In genomic region chr14:37135671-37136070, GRCm38 (mm10) we compare ENCODE assay signal across 7 mouse cellular contexts. TPM values are rescaled to one million over a fixed set of nuclear protein-coding genes. Genes with fewer than 3 reads are reported as not detected.
DNase-seq lines count a peak whose midpoint lies in the region; ATAC-seq and TF ChIP-seq lines count a peak whose summit lies in the region.

No protein-coding gene starts in this region.

- no peaks in the 10 kb centered on the region for H3K27me3 ChIP-seq in spleen, adult 2 months (ENCODE audit: control insufficient read depth, insufficient read depth, low read length)
- H3K27me3 ChIP-seq in erythroblast, embryonic 14.5 days (ENCODE audit: control insufficient read depth), result no peaks in the 10 kb centered on the region
- H3K27me3 ChIP-seq in limb, embryonic 15.5 days, result no peaks in the 10 kb centered on the region
- H3K27me3 ChIP-seq in stomach, embryonic 15.5 days (replicated peaks), result no peaks in the 10 kb centered on the region

- WGBS in spleen, adult 2 months, result 3% methylated on average over 10 of the region's 10 CpGs
- 2% methylated on average over 10 of the region's 10 CpGs for WGBS in limb, embryonic 15.5 days
- 2% methylated on average over 10 of the region's 10 CpGs for whole genome bisulfite sequencing in stomach, embryonic 15.5 days

- peak overlapping the region; percentile 82 for H3K27ac ChIP-seq in spleen, adult 2 months (ENCODE audit: insufficient read depth, low read length)
- H3K27ac ChIP-seq in limb, embryonic 15.5 days, result no peak overlapping the region
- no peak overlapping the region; the same call in 1 of the 2 replicates for H3K27ac ChIP-seq in stomach, embryonic 15.5 days

- DNase-seq in spleen, adult 2 months (ENCODE audit: low read depth in 1 of 2, low spot score in 2 of 2), result peak in 1 of 2 experiments; percentile 14
- no peak for DNase-seq in spleen, postnatal 14 days (ENCODE audit: low spot score in 2 of 2)
- no peak for DNase-seq in B cell, adult 2 months
- no peak for DNase-seq in kidney, postnatal 14 days

- TF ChIP-seq POLR2A in spleen, adult 2 months (IDR thresholded peaks at IDR 0.05; ENCODE audit: low read depth, low read length), result no peak

- H3K4me2 ChIP-seq in limb, embryonic 15.5 days, result peak overlapping the region; percentile 57
- peak overlapping the region; percentile 53 for H3K4me2 ChIP-seq in stomach, embryonic 15.5 days

- no peak for TF ChIP-seq CTCF in spleen, adult 2 months (IDR thresholded peaks at IDR 0.05; ENCODE audit: extremely low read depth, insufficient read depth, insufficient read length, insufficient replicate concordance)

- H3K4me3 ChIP-seq in spleen, adult 2 months (ENCODE audit: extremely low read depth, insufficient read depth, insufficient read length), result peak overlapping the region; percentile 72
- peak overlapping the region; percentile 91 for H3K4me3 ChIP-seq in erythroblast, embryonic 14.5 days (replicated peaks)
- H3K4me3 ChIP-seq in limb, embryonic 15.5 days, result peak overlapping the region; percentile 86
- H3K4me3 ChIP-seq in stomach, embryonic 15.5 days (replicated peaks), result peak overlapping the region; percentile 71

- peaks cover 12% of the 10 kb centered on the region for H3K36me3 ChIP-seq in spleen, adult 2 months (ENCODE audit: control insufficient read depth, insufficient read depth, low read length)
- H3K36me3 ChIP-seq in erythroblast, embryonic 14.5 days (ENCODE audit: control insufficient read depth), result peaks cover 30% of the 10 kb centered on the region
- peaks cover 19% of the 10 kb centered on the region for H3K36me3 ChIP-seq in limb, embryonic 15.5 days
- peaks cover 10% of the 10 kb centered on the region; the same call in 1 of the 2 replicates for H3K36me3 ChIP-seq in stomach, embryonic 15.5 days

- no peak for ATAC-seq in limb, embryonic 15.5 days (ENCODE audit: insufficient number of reproducible peaks, low FRiP score, low TSS enrichment, low read depth)
- ATAC-seq in stomach, embryonic 15.5 days (ENCODE audit: insufficient read depth, low FRiP score, low read depth), result no peak

- peak overlapping the region; percentile 87; the same call in 1 of the 2 replicates for H3K9ac ChIP-seq in limb, embryonic 15.5 days
- 0 out of 2 replicates have a peak overlapping the region, but pooled peaks have one; percentile 20 for H3K9ac ChIP-seq in stomach, embryonic 15.5 days

- no peaks in the 10 kb centered on the region for H3K9me3 ChIP-seq in erythroblast, embryonic 14.5 days (ENCODE audit: control insufficient read depth, low read length)
- no peaks in the 10 kb centered on the region for H3K9me3 ChIP-seq in limb, embryonic 15.5 days
- no peaks in the 10 kb centered on the region for H3K9me3 ChIP-seq in stomach, embryonic 15.5 days

- peaks cover 4% of the 10 kb centered on the region; the same call in 1 of the 2 replicates for H3K4me1 ChIP-seq in spleen, adult 2 months (ENCODE audit: control insufficient read depth, insufficient read depth, insufficient read length)
- H3K4me1 ChIP-seq in erythroblast, embryonic 14.5 days (ENCODE audit: control insufficient read depth), result peaks cover 22% of the 10 kb centered on the region
- H3K4me1 ChIP-seq in limb, embryonic 15.5 days, result peaks cover 3% of the 10 kb centered on the region; the same call in 1 of the 2 replicates
- H3K4me1 ChIP-seq in stomach, embryonic 15.5 days, result no peaks in the 10 kb centered on the region

RNA-seq across cellular contexts. Expression of gene Ghitm, which starts 0.6 kb away (rescaled TPM):
- polyA plus RNA-seq in spleen, adult 2 months (2012; rRNA removed), result 58.1 and 60.0 TPM in 2 replicates
- polyA plus RNA-seq in erythroblast, embryonic 14.5 days (2012), result 7.7 and 9.1 TPM in 2 replicates
- polyA plus RNA-seq in limb, embryonic 15.5 days (2015; fragmentation: Nextera tagmentation; extraction: Ambion mirVana), result 179 and 198 TPM in 2 replicates
- polyA plus RNA-seq in stomach, embryonic 15.5 days (2015; fragmentation: Nextera tagmentation; extraction: Ambion mirVana), result 221 and 233 TPM in 2 replicates

RNA-seq across cellular contexts. Expression of gene 2610528A11Rik, which starts 21.8 kb away (rescaled TPM):
- polyA plus RNA-seq in spleen, adult 2 months (2012; rRNA removed), result 2.9 and 3.9 TPM in 2 replicates
- not detected in 2 replicates for polyA plus RNA-seq in erythroblast, embryonic 14.5 days (2012)
- polyA plus RNA-seq in limb, embryonic 15.5 days (2015; fragmentation: Nextera tagmentation; extraction: Ambion mirVana), result 29.9 and 30.1 TPM in 2 replicates
- polyA plus RNA-seq in stomach, embryonic 15.5 days (2015; fragmentation: Nextera tagmentation; extraction: Ambion mirVana), result 8.6 and 12.5 TPM in 2 replicates

RNA-seq across cellular contexts. Expression of gene Cdhr1, which starts 37.5 kb away (rescaled TPM):
- 0.55 and 0.60 TPM in 2 replicates for polyA plus RNA-seq in spleen, adult 2 months (2012; rRNA removed)
- not detected in 2 replicates for polyA plus RNA-seq in erythroblast, embryonic 14.5 days (2012)
- polyA plus RNA-seq in limb, embryonic 15.5 days (2015; fragmentation: Nextera tagmentation; extraction: Ambion mirVana), result 0.18 and 0.29 TPM in 2 replicates
- 0.18 and 0.32 TPM in 2 replicates for polyA plus RNA-seq in stomach, embryonic 15.5 days (2015; fragmentation: Nextera tagmentation; extraction: Ambion mirVana)
